Mouse (Mus musculus) thymus, adult 2 months (tissue): ENCODE measurements around the gene Kif5c.

ENCODE experiments used
- CTCF ChIP-seq: fragments of 200-500 bp; IDR thresholded peaks from 2 replicates; pipeline ENCODE4 v1.5.1; 2012; ENCODE audit warnings: mild to moderate bottlenecking, control low read depth, low read length, moderate library complexity, borderline replicate concordance; ENCODE audit not compliant: control insufficient read depth, poor library complexity, insufficient read depth; ENCODE audit errors: extremely low read depth
- POLR2A ChIP-seq: fragments of 200-500 bp; IDR thresholded peaks from 2 replicates; pipeline ENCODE4 v1.6.1; 2012; ENCODE audit warnings: mild to moderate bottlenecking, low read length, control low read depth, moderate library complexity; ENCODE audit not compliant: control insufficient read depth, poor library complexity, insufficient read depth; ENCODE audit errors: extremely low read depth

DNA sequence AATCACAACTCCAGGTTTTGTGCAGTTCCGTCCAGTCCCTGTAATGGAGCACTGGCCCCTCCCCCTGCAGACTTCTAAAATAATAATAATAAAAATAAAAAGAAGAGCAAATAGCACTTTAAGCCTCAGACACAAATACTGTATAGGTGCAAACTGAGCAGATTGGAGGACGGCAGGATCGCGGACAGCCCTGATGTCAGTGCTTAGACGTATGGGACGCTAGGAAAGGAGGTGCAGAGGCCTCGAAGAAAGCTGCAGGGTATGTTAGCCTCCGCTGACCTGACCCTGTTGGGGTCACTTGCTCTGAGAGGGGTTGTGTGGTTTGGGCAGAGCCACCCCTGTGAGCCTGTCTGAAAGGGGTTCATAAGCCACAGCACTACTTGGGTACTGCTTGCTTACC, 185.3 kb downstream of the Kif5c start:
- TF ChIP-seq POLR2A (no peak), CTCF (no peak)
